In genomic region chr17:56501635-56502400, GRCm38 (mm10) we compare ENCODE assay signal across 12 mouse cellular contexts. TPM values are rescaled to one million over a fixed set of nuclear protein-coding genes. Genes with fewer than 3 reads are reported as not detected.
"Had no signal": no experiment of that assay in that cellular context is flagged by ENCODE, and none has a peak within 500 bp of the region (broad histone marks: within the 10 kb centered on the region; RNA-seq: fewer than 3 reads in every experiment).

No protein-coding gene starts in this region.

RNA-seq across cellular contexts. Expression of gene Znrf4, which starts 10.4 kb away (rescaled TPM):
- total RNA-seq: layer of hippocampus, postnatal 36 days; left cerebral cortex, postnatal 36 days had no signal
- polyA plus RNA-seq: kidney, embryonic 16.5 days; limb, embryonic 12.5 days; liver, embryonic 13.5 days; liver, postnatal 0 days; lung, embryonic 15.5 days; macrophage; midbrain, embryonic 12.5 days; spleen, adult 2 months; stomach, embryonic 15.5 days; urinary bladder, adult 2 months had no signal
